Mouse (Mus musculus) bone marrow macrophage, adult 2 months (primary cell): ENCODE results near the gene Mycbpap. TPM values are rescaled to one million over a fixed set of nuclear protein-coding genes. Genes with fewer than 3 reads are reported as not detected.

Source experiments
- H3K27ac ChIP-seq: 2 replicates; pipeline ENCODE4 v1.5.1; 2012; ENCODE audit warnings: low read depth, low read length; ENCODE audit not compliant: insufficient read depth
- H3K4me1 ChIP-seq: 2 replicates; pipeline ENCODE4 v1.6.1; 2012; ENCODE audit warnings: low read length; ENCODE audit not compliant: control insufficient read depth, insufficient read depth
- H3K4me3 ChIP-seq: 2 replicates; pipeline ENCODE4 v1.5.1; 2012; ENCODE audit warnings: mild to moderate bottlenecking, low read length, moderate library complexity; ENCODE audit not compliant: insufficient read depth
- CTCF ChIP-seq: IDR thresholded peaks from 2 replicates; pipeline ENCODE4 v1.5.1; 2012; ENCODE audit warnings: low read depth, mild to moderate bottlenecking, low read length, moderate library complexity
- POLR2A ChIP-seq: IDR thresholded peaks from 2 replicates; pipeline ENCODE4 v1.6.1; 2012; ENCODE audit warnings: mild to moderate bottlenecking, low read depth, low read length, borderline replicate concordance
- polyA plus RNA-seq: library from polyadenylated mRNA; stranded (reverse); fragments of >200 nt; gene quantifications from 2 replicates; pipeline ENCODE4 v1.2.4, GENCODE M21; 2012; ENCODE audit not compliant: missing spikeins, insufficient read depth, insufficient read length

Gene Mycbpap
- polyA plus RNA-seq, 1 experiment: 0.50 TPM

- Histone ChIP-seq H3K27ac (no peak overlapping the region), H3K4me1 (peaks cover 5% of the 10 kb centered on the region; the same call in 1 of the 2 replicates), H3K4me3 (no peak overlapping the region)
- no peak for TF ChIP-seq CTCF
- TF ChIP-seq POLR2A: no peak
These were observed 18.2 kb upstream of the Mycbpap start for GRCm38 (mm10) chr11:94539761-94540160.

- H3K27ac ChIP-seq: no peak overlapping the region
- H3K4me3 ChIP-seq: no peak overlapping the region
- TF ChIP-seq POLR2A: no peak
- no peak for TF ChIP-seq CTCF
- peaks cover 4% of the 10 kb centered on the region; the same call in 1 of the 2 replicates for H3K4me1 ChIP-seq
These were observed 17.3 kb upstream of the Mycbpap start for GRCm38 (mm10) chr11:94538733-94539292.

- H3K27ac ChIP-seq: no peak overlapping the region
- H3K4me3 ChIP-seq: no peak overlapping the region
- no peak for TF ChIP-seq CTCF
- TF ChIP-seq POLR2A: no peak
- H3K4me1 ChIP-seq: no peaks in the 10 kb centered on the region
These were observed 11.6 kb upstream of the Mycbpap start for GRCm38 (mm10) chr11:94533171-94533570.

GRCm38 (mm10) chr11:94528879-94529278, 7.3 kb upstream of the Mycbpap start:
- no peak overlapping the region for H3K27ac ChIP-seq
- no peaks in the 10 kb centered on the region for H3K4me1 ChIP-seq
- no peak for TF ChIP-seq CTCF
- H3K4me3 ChIP-seq: no peak overlapping the region

- Histone ChIP-seq H3K27ac (no peak overlapping the region), H3K4me1 (0 out of 2 replicates have a peak, but pooled peaks cover 5% of the 10 kb centered on the region), H3K4me3 (no peak overlapping the region)
- no peak for TF ChIP-seq POLR2A
- TF ChIP-seq CTCF: no peak
These were observed 4.8 kb upstream of the Mycbpap start for GRCm38 (mm10) chr11:94526171-94526879.

GRCm38 (mm10) chr11:94513452-94513851, 8.1 kb downstream of the Mycbpap start:
- no peak overlapping the region for H3K27ac ChIP-seq
- H3K4me1 ChIP-seq: no peaks in the 10 kb centered on the region; the same call in 1 of the 2 replicates
- no peak overlapping the region for H3K4me3 ChIP-seq
- TF ChIP-seq POLR2A (no peak), CTCF (no peak)

- H3K4me3 ChIP-seq: no peak overlapping the region
- no peak overlapping the region for H3K27ac ChIP-seq
- peaks cover 6% of the 10 kb centered on the region for H3K4me1 ChIP-seq
- TF ChIP-seq POLR2A: no peak
- no peak for TF ChIP-seq CTCF
These were observed 12.6 kb downstream of the Mycbpap start for GRCm38 (mm10) chr11:94508976-94509375.

- Histone ChIP-seq H3K4me3 (no peak overlapping the region), H3K27ac (no peak overlapping the region), H3K4me1 (peaks cover 6% of the 10 kb centered on the region)
- TF ChIP-seq POLR2A: no peak
- no peak for TF ChIP-seq CTCF
These were observed 20.1 kb downstream of the Mycbpap start for GRCm38 (mm10) chr11:94501482-94501881.

GRCm38 (mm10) chr11:94500362-94500761, 21.2 kb downstream of the Mycbpap start:
- Histone ChIP-seq H3K27ac (no peak overlapping the region), H3K4me3 (no peak overlapping the region), H3K4me1 (no peaks in the 10 kb centered on the region; the same call in 1 of the 2 replicates)
- TF ChIP-seq POLR2A: no peak
- TF ChIP-seq CTCF: no peak

- H3K27ac ChIP-seq: no peak within 1 kb of the TSS
- TF ChIP-seq CTCF (no peak), POLR2A (no peak)
- H3K4me1 ChIP-seq: no peaks in the 10 kb centered on the region
- no peak within 1 kb of the TSS for H3K4me3 ChIP-seq
These were observed 21.8 kb downstream of the Mycbpap start, which contains the start of gene Epn3 for GRCm38 (mm10) chr11:94499661-94500152. Gene Epn3 (minus strand): TSS chr11:94499974.

- TF ChIP-seq POLR2A: no peak
- TF ChIP-seq CTCF: no peak
- no peak overlapping the region for H3K4me3 ChIP-seq
- no peak overlapping the region for H3K27ac ChIP-seq
- no peaks in the 10 kb centered on the region for H3K4me1 ChIP-seq
These were observed 22.5 kb downstream of the Mycbpap start for GRCm38 (mm10) chr11:94499035-94499434.
